Mouse (Mus musculus): ENCODE measurements around the gene Smtnl2.

Smtnl2 gene

DNA sequence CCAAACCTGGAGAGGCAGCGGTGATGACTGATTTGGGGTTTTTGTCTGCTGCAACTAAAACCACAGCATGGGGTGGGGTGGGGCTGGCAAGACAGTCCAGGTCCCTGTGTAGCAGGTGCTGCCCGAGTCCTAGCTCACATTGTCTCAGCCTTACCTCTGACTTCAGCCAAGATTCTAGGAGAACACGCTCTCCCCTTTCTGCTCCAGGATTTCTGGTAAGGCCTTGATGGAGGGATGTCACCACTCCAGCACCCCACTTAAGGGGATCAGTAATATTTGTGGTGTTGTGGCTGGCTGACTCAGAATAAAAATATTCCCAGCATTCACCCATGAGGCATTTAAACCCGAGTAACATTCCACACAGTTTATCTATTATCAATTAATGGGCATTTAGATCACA, 12.2 kb upstream of the Smtnl2 start:
- no peak for DNase-seq

DNA sequence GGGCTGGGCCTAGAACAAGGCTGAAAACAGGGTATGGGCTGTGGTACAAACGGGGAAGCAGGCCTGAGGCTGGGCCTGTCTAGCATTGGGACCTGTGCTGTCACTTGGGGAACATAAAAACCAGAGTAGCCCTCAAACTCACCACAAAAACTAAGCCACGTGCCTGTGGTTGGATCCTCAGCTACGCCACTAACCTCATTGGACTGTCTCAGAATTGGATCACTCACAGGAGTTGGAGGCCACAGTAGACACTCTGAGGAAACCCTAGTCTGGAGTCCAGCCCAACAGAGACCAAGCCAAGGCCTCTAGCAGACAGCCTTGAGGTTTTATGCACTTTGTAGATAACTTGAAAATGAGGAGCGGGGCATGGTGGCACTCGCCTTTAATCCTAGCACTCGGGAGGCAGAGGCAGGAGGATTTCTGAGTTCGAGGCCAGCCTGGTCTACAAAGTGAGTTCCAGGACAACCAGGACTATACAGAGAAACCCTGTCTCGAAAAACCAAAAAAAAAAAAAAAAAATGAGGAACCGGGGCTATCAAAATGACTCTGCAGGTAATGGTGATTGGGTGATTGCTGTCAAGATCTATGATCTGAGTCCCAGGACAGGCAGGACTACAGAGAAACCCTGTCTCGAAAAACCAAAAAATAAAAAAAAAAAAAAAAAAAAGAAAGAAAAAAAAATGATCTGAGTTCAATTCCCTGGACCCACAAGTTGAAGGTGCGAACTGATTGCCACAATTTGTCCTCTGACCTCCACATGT, 10.2 kb upstream of the Smtnl2 start:
- no peak for DNase-seq

DNA sequence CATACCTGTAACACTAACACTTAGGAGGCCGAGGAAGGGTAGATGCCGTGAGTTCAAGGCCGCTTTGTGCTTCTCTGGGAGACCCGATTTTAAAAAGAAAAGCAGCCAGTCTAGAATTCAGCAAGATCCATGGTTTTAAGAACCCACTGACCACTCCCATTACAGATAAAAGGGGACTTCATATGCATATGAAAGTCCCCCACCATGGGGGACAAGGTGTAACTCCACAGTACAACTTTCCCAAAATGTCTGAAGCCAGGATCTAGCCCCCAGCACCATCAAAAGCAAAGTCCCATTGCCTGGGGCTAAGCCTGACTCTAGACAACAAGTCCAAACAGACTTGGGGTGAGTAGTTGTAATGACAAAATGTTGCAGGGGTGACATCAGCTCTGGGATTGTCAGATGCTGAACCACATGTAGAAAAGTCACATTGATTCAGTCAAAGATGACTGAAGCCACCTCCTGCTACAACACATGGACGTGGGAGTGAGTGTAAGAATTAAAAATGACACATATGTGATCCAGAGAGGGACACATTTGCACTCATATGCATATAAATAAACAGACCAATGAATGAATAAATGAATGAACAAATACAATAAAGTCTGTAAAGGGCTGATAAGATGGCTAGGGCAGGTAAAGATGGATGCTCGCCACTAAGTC, 9.1 kb upstream of the Smtnl2 start:
- no peak for DNase-seq

DNA sequence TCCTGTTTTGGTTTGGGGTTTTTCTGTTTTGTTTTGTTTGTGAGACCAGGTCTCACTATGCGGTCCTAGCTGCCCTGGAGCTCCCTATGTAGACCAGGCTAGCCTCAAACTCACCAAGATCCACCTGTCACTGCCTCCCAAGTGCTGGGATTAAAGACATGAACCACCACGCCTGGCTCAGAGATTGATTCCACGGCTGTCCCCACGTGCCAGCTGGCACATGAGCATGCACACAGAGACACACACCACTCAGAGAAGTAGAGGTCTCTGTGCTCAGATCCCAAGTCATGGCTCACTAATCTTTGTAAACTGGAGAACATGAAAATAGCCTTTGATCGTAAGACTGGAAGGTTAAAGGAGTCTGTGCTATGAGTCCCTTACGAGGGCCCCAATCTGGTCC, 7.5 kb upstream of the Smtnl2 start:
- no peak for DNase-seq

DNA sequence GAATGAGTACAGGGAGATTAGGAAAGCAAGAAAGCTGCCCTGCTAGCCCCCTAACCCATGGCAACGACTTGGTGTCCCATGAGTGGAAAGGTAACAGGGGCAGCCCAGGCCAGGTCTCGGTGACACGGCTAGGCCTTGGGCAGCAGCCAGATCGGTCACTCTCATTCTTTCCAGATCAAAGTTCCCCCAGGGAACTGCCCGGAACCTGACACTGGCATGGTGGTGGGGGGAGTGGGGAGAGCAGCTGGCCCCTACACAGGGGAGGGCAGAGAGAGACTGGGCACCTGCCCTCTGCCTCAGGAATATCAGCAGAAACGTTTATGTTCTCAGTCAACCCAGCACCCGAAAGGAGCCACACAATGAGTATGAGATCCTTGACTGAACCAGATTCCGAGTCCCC, 6.7 kb upstream of the Smtnl2 start:
- DNase-seq = no peak

DNA sequence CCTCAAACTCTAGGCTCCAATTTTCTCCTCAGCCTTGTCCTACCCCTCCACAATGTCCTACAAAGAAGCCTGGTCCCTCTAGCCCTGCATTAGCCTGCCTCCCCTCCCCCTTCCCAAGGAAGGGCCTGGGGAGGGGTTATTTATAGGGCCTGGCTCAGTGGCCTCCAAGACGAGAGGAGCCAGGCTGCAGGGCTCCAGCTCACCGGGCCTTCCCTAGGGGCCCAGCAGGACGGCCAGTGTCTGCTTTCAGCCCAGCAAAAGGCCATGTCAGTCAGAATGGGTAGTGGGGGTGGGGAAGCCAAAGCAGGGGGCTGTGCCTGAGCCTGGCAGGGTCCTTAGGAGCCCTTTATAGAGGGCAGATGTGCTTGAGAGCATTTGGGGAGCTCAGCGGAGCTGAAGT, 5.9 kb upstream of the Smtnl2 start:
- no peak for DNase-seq

DNA sequence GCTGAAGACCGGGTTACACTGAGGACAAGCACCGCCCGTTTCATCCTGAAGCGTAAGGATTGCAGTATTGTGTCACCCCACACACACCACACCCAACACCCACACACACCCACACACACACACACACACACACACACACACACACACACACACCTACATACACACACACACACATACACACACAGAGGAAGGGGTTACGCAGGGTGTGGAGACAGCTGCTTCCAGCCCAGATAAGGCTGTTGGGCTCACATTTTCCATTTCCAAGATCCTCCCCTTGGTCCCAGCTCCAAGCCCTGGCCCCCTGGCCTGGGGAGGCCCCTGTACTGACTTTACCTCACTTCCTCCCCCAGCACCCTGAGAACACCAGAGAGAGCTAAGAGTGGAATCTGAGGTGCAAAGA, 5.2 kb upstream of the Smtnl2 start:
- no peak for DNase-seq

DNA sequence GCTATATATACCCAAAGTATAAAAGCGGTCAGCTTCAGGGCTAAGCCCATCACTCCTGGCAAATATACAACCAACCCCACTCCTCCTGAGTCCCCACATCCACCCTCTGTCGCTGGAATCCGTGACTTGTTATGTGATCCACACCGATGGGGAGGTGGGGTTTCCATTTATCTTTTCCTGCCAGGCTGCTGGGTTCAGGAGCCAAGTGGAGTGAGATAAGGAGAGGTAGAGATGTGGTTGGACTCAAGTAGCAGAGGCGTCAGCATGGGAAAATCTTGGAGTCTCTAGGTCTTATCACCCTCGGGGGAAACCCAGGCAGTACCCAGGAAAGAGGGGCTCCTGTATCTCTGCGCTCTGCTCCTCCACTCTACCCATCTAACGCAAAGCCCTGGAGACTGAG, 3.6 kb upstream of the Smtnl2 start:
- DNase-seq = no peak

DNA sequence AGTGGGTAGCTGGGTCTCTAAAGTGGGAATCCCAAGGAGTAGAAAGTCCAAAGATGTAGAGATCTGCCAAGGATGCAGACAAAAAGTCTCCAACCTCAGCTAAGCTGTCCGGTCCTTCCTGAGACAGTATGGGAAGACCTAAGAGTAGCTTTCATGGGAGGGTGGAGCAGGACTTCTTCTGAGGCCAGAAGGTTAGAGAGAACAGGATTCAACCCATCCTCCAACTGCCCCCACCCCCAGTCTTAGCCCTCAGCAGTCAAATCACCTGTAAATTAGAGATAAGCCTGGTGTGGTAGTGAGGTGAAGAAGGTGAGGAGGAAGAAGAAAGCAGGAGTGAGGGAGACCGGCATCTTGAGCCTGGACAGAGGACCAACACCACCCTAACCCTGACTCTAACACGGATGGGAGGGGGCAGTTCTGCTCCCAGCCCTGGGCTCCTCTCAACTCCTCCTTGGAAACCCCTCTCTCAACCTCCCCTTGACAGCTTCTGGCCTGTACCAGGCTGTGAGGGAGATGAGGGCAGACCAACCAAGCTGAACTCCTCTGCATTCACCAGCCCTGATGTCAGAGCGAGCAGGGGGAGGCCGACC, 2.2 kb upstream of the Smtnl2 start:
- no peak for DNase-seq

DNA sequence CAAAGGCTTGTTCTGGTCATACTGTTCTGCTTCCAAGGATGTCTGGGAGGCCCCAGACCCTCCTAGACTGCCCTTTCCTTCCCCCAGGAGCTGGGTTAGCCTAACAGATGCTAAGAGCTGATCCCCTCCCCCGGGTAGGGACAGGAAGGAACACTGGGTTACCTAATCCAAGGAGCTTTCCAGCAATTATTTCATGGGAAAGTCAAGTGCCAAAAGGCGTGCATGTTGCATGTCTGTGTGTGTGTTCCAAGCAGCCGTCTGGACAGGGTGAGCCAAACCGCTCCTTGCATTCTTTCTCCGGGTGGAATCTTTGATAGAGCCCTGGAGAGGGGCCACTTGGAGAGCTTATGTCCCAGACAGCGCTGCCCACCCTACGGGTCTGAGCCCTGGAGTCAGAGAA, 1.5 kb upstream of the Smtnl2 start:
- DNase-seq = no peak

DNA sequence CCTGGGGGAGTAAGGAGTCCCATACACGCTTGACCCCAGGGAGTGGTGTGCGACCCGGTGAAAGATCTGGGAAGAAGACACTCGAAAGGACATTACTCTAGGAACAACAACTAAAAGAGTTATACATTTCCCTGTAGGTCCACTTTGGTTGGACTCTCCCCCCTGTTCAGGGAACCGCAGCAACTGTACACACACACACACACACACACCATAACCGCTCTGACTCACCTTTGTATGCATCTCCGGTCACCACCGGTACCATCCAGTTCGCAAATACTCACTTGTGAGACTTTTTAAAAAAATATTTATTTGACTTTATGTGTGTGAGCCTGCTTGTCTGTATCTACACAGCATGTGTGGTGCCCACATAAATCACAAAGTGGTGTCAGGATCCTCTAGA, 432 bp upstream of the Smtnl2 start:
- no peak for DNase-seq

DNA sequence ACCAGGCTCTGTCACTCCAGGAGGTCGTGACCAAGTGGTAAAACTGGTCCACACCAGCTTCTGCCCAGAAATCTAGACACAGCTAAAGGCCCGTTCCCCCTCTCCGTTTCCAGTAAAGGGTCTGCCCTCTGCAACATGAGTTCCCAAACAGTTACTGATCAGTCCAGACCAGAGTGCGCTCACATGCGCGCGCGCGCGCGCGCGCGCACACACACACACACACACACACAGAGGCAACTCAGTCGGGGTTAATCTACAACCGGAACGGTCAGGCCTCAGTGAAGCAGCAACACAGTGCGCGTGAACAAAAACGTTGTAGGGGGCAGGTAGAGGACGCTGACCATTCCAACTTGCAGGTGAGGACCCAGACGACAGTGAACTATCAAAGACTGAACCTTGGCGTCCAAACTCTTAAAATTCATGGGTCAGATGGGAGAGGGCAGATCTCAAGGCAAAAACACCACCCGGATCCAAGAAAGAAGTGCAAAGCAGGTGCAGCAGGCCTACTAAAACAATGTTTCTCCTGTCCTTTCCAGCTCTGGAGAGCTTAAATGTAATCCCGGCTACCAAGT, 906 bp downstream of the Smtnl2 start:
- no peak for DNase-seq

DNA sequence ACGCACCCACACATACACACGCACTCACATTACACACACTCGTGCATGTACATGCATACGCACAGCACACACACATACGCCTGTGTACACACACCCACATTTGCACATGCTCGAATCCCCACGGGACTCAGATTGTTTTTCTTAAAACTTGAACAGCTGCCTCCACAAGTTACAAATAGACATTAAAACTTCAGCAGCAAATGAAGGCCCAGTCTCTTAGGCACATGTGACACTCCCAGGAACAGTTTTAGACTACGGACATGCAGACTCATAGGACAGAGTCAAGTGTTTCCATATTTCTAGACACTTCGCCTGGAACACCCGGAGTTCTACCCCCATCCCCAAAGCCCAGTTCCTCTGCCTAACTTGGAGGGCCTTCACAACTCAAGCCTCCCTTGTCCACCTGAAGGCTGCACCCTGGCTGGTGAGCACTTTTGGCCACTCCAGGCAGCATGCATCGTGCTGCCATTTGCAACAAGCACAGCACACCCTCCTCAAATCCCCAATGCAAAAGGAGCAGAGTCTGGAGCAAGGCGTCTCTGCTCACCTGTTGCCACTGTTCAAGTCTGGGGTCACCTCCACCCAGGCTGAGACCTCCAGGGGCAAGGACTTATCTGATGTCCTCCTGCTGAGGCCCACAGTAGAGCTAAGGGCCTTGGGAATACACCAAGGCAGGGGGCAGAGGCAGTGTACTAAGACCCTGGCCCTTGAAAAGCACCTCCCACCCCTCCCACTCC, 1.7 kb downstream of the Smtnl2 start:
- no peak for DNase-seq

DNA sequence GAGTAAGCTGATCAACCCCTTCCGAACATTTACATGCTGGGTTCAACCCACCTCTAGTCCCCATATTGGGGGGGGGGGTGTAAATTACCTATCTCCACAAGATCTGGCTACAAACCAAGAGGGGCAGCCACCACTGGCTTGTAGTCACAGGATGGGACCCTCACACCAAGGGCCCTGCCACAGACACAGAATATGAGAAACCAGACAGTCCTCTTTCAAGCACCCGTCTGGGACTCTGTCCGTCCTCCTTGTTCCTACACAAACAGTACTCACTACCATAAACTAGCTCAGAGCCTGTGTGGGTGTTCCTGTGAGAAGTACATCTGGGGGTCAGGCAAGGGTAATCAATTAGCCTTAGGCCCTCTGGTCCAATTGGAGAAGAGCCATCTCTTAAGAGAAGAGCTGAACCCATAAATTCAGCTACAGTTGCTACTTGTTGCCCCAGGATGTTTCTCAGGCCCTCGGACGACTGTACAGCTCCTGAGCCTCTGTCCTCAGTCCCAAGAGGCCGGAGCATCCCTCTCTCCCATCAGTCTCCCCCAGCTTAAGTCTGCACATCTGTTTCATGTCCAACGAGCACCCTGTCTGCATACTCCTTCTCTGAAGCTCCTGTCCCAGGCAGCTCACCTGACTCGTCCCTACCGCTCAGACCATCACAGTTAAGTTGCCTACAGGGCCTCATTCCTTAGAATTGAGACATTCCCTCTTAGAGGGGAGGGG, 2.9 kb downstream of the Smtnl2 start:
- no peak for DNase-seq

DNA sequence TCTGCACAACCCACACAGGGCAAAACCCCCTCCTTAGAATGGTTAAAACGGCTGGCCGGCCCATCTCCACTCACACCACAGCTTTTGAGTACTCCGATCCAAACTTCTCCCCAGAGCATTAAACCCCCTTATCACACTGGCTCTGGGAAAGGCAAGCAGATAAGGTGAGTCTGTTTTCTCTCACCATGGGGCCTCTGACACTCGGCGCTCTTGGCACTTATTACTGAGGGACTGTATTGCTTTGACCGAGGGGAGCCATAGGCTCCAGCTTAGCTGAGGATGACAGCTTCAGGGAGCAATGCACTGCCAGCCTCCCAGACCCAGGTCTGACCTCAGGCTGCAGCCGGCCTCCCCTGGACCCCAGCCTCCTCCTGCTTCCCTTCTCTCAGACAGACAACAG, 3.9 kb downstream of the Smtnl2 start:
- no peak for DNase-seq

DNA sequence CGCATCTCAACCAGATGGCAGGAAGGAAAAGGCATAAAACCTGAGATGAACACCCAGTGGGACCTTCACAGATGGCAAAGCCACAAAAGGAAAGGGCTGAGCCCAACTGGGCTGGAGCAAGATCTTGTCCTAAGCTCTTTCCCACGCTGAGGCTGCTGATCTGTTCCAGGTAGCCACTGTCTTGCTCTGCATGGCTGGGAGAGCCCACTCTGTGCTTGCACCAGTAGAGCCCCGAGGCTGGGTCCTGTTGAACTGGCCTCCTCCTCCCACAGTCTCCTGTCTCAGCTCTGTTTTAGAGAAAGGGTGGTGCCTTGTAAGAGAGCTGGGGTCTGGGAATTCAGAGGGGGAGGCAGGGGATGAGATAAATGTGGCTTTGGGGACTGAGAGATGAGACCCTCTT, 4.4 kb downstream of the Smtnl2 start:
- DNase-seq = no peak

DNA sequence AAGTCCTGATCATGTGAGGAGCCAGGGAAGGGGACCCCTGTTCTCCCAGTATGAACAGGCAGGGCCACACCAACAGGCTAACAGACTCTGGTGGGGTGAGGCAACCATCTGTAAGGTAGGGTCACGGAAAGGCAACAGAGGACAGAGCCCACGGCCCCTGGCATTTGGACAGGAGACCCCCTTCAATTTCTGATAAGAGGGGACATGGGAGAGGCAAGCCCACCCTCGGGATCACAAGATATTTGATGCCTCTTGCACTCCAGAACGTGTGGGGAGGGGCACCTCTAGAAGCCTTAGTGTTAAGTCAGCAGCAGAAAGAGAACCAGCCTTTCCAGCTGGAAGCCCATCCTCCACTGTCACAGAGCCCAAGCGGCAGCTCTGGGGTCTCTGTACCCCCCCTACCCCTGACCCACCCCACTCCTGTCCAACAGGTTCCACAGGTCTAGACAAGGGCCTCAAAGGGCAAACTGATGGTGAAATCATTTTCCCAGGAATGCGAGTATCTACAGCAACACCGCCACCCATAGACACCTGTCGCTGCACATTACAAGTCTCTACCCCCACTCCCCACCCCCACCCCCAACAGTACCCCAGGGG, 5.3 kb downstream of the Smtnl2 start:
- DNase-seq = no peak

DNA sequence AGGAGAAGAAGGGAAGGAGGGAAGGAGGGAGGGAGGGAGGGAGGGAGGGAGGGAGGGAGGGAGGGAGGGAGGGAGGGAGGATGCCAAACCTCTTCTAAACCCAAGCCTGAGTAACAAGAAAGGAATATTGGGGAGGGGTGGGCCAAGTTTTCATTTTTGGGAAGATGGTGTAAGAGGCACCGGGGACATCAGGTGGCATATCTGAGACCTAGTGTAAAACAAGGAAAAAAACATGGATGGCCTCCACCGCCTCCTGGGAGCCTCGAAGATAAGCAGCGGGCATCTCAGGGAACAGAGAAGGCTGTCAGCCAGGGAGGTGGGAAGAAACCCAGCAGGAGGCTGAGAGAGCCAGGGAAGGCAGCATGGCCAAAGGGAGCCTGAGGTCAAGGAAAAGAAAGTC, 6.0 kb downstream of the Smtnl2 start:
- DNase-seq = no peak

DNA sequence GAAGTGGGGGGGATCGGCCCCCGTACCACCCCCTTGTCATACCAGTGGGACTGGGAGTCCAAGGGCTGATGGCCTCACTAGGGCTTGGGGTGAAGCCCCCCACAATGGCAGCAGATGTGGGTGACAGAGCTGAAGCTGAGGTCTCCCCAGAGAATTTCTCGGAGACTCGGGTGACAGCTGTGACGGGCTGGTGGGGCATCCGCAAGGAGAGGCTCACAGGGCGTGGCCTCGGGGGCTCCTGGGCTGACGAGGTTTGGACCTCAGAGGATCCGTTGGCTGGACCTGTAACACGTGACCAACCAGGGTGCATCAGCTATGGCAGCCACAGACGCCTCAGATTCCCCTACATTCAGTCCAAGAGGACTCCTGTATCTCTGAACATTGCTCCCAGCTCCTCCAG, 8.5 kb downstream of the Smtnl2 start:
- DNase-seq = no peak

DNA sequence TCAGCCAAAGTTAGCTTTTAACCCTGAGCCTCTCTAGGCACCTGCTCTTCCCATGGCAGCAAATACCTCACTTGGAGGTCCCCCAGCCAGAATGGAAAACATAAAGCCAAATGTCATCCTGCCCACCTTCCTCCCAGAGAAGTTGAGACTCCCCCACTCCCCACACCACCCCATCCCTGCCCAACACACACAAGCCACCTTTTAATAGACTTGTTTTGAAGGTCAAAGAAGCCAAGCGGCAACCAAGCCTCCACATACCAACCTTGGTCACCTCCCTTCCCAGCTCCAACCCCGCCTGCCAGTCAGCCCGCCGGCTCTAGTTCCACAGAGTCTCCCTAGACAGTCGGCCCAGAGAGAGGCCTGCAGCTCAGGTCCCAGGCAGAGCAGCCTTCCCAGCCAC, 9.5 kb downstream of the Smtnl2 start:
- DNase-seq = no peak

DNA sequence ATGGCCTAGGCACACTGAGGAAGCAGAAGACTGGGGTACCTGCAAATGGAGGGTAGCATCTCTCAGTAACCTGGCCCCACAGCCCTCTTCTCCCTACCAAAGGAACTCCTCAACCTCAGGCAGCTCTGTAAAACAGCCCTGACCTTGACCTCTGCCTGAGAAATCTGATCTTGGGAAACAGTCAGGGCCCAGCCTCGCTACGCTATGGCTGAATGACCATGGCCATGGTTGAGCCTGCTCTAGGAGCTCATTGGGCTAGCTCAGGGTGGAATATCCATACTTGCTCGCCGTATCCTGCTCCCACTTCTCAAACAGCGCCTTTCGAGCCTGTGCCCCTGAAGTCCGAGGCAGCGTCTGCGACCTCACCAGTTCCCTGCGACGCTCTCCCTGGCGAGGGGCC, 10.4 kb downstream of the Smtnl2 start:
- DNase-seq = no peak

DNA sequence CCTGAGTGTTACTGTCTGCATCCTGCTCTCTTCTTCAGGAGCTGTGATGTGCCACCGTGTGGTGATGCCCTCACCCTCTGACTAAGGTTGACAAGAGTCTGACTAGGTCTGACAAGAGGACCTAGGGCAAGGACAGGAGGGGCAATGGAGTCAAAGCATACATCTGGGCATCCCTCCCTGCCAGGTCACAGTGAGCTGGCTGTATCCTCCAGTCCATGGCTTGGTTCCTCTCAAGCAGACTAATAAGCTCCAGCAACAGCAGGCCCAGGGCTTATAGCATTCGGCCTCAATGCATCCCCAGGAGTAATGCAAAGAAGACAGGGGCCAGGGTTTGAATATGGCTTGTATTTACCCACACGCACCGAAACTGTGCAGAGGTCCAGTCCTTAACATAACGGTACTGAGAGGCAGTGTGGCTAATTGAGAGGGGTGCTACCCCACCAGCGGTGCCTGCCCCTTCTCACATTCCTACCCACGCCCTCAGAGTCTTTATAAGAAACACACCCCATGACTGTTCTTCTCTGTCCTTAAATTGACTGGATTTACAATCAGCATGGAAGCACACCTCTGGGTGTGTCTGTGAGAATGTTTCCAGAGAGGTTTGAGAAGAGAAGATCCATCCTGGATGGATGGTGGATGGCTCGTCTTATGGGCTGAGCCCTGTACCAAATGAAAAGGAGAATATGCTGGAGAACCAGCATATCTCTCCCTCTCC, 13.5 kb downstream of the Smtnl2 start:
- DNase-seq = no peak
